Mouse (Mus musculus) cerebellum, adult 2 months (tissue): ENCODE data around the gene Shank2. TPM values are rescaled to one million over a fixed set of nuclear protein-coding genes. Genes with fewer than 3 reads are reported as not detected.

Source experiments
- DNase-seq, 2 experiments: peaks; one replicate each; pipeline ENCODE4 v3.0.0; 2021
- H3K27ac ChIP-seq: fragments of 200-500 bp; 2 replicates; pipeline ENCODE4 v1.5.1; 2012; ENCODE audit warnings: low read length, control low read depth, inconsistent platforms; ENCODE audit not compliant: insufficient read depth
- H3K27me3 ChIP-seq: fragments of 200-500 bp; 2 replicates; pipeline ENCODE4 v1.6.1; 2012; ENCODE audit warnings: inconsistent platforms, mild to moderate bottlenecking, low read length, moderate library complexity; ENCODE audit not compliant: control insufficient read depth, insufficient read depth
- H3K4me1 ChIP-seq: fragments of 200-500 bp; 2 replicates; pipeline ENCODE4 v1.6.1; 2011; ENCODE audit warnings: low read length; ENCODE audit not compliant: control insufficient read depth, insufficient read depth
- H3K4me3 ChIP-seq: fragments of 200-500 bp; replicated peaks from 2 replicates; pipeline ENCODE3; 2011; ENCODE audit warnings: mild to moderate bottlenecking, low read depth, low read length, control low read depth; ENCODE audit not compliant: insufficient read depth
- CTCF ChIP-seq: fragments of 200-500 bp; IDR thresholded peaks from 2 replicates; pipeline ENCODE4 v1.5.1; 2011; ENCODE audit warnings: low read depth, mild to moderate bottlenecking, control low read depth, low read length, moderate library complexity, borderline replicate concordance; ENCODE audit not compliant: insufficient read depth
- POLR2A ChIP-seq: fragments of 200-500 bp; IDR thresholded peaks from 2 replicates; pipeline ENCODE4 v1.6.1; 2011; ENCODE audit warnings: low read length, control low read depth, borderline replicate concordance; ENCODE audit not compliant: insufficient read depth
- WGBS: fragments of 180-500 bp; shearing (Covaris S2); methylation state at CpG from one replicate; pipeline ENCODE4 v1.1.7; 2018; 5-methylcytosine and 5-hydroxymethylcytosine counted together
- polyA plus RNA-seq: library from polyadenylated mRNA; depleted of rRNA; stranded (reverse); fragments of >200 nt; gene quantifications from 2 replicates; pipeline ENCODE4 v1.2.3, GENCODE M21; 2012

Shank2 gene
- polyA plus RNA-seq, 1 experiment = 46.3 TPM

- H3K4me1 ChIP-seq = peaks cover 5% of the 10 kb centered on the region
- TF ChIP-seq CTCF (no peak), POLR2A (no peak)
- H3K4me3 ChIP-seq = no peak overlapping the region
- H3K27me3 ChIP-seq = no peaks in the 10 kb centered on the region
- no peak for DNase-seq
- H3K27ac ChIP-seq = no peak overlapping the region
- 77% methylated on average over 2 of the region's 2 CpGs for WGBS
Measured at GRCm38 (mm10) chr7:144139691-144140090, 138.0 kb downstream of the Shank2 start.

GRCm38 (mm10) chr7:144140470-144140869 is 138.7 kb downstream of the Shank2 start:
- H3K4me1 ChIP-seq = peaks cover 5% of the 10 kb centered on the region
- H3K27me3 ChIP-seq = no peaks in the 10 kb centered on the region
- peak in 1 of 2 experiments; percentile 29 for DNase-seq
- no peak overlapping the region for H3K27ac ChIP-seq
- WGBS = 74% methylated on average over 3 of the region's 3 CpGs
- no peak for TF ChIP-seq CTCF
- TF ChIP-seq POLR2A = no peak
- H3K4me3 ChIP-seq = no peak overlapping the region

GRCm38 (mm10) chr7:144142036-144142435 is 140.3 kb downstream of the Shank2 start:
- H3K27ac ChIP-seq = no peak overlapping the region
- no peak for DNase-seq
- no peak for TF ChIP-seq POLR2A
- TF ChIP-seq CTCF = no peak
- H3K4me3 ChIP-seq = no peak overlapping the region
- H3K27me3 ChIP-seq = no peaks in the 10 kb centered on the region; the same call in 1 of the 2 replicates
- 44% methylated on average over 4 of the region's 4 CpGs for WGBS
- H3K4me1 ChIP-seq = peaks cover 5% of the 10 kb centered on the region

GRCm38 (mm10) chr7:144143941-144144340 is 142.2 kb downstream of the Shank2 start:
- 57% methylated on average over 2 of the region's 2 CpGs for WGBS
- H3K4me3 ChIP-seq = no peak overlapping the region
- TF ChIP-seq POLR2A (no peak), CTCF (no peak)
- H3K27me3 ChIP-seq = no peaks in the 10 kb centered on the region; the same call in 1 of the 2 replicates
- no peak for DNase-seq
- H3K4me1 ChIP-seq = peaks cover 5% of the 10 kb centered on the region
- no peak overlapping the region for H3K27ac ChIP-seq

GRCm38 (mm10) chr7:144148111-144148510 is 146.4 kb downstream of the Shank2 start:
- no peak overlapping the region for H3K4me3 ChIP-seq
- no peaks in the 10 kb centered on the region for H3K4me1 ChIP-seq
- no peaks in the 10 kb centered on the region; the same call in 1 of the 2 replicates for H3K27me3 ChIP-seq
- no peak for DNase-seq
- no peak for TF ChIP-seq POLR2A
- TF ChIP-seq CTCF = no peak
- H3K27ac ChIP-seq = no peak overlapping the region
- WGBS = 82% methylated on average over 4 of the region's 4 CpGs

- no peak for DNase-seq
- WGBS = 70% methylated on average over 4 of the region's 4 CpGs
- Histone ChIP-seq H3K27me3 (no peaks in the 10 kb centered on the region), H3K27ac (no peak overlapping the region), H3K4me3 (no peak overlapping the region), H3K4me1 (no peaks in the 10 kb centered on the region)
- TF ChIP-seq CTCF = no peak
Measured at GRCm38 (mm10) chr7:144153124-144153523, 151.4 kb downstream of the Shank2 start.

- TF ChIP-seq POLR2A = no peak
- no peak for TF ChIP-seq CTCF
- DNase-seq = no peak
- WGBS = 28% methylated on average over 8 of the region's 8 CpGs
- Histone ChIP-seq H3K4me1 (no peaks in the 10 kb centered on the region), H3K4me3 (no peak overlapping the region), H3K27me3 (no peaks in the 10 kb centered on the region), H3K27ac (no peak overlapping the region)
Measured at GRCm38 (mm10) chr7:144153682-144154081, 152.0 kb downstream of the Shank2 start.

GRCm38 (mm10) chr7:144157936-144158335 is 156.2 kb downstream of the Shank2 start:
- peak; percentile 27 to 54 for DNase-seq
- no peak for TF ChIP-seq POLR2A
- no peak for TF ChIP-seq CTCF
- H3K27me3 ChIP-seq = no peaks in the 10 kb centered on the region
- H3K4me1 ChIP-seq = no peaks in the 10 kb centered on the region
- 55% methylated on average over 8 of the region's 8 CpGs for WGBS
- H3K4me3 ChIP-seq = no peak overlapping the region
- no peak overlapping the region for H3K27ac ChIP-seq
